Mouse (Mus musculus) ES-Bruce4 (cell line): ENCODE data around the gene Hist1h3f.

Experiments used
- CTCF ChIP-seq: IDR thresholded peaks from one replicate; pipeline ENCODE4 v1.8.1; 2011; ENCODE audit warnings: low read depth, low read length
- EP300 ChIP-seq: IDR thresholded peaks from 2 replicates; pipeline ENCODE4 v1.6.1; 2011; ENCODE audit warnings: low read depth, low read length; ENCODE audit not compliant: insufficient read depth
- POLR2A ChIP-seq: IDR thresholded peaks from one replicate; pipeline ENCODE4 v1.8.1; 2011; ENCODE audit warnings: low read length; ENCODE audit not compliant: insufficient read depth

GRCm38 (mm10) chr13:23592614-23593013 lies 48.8 kb downstream of the Hist1h3f start:
- TF ChIP-seq CTCF (no peak), POLR2A (no peak), EP300 (no peak)
